Mouse (Mus musculus): ENCODE data around the gene Igflr1. TPM values are rescaled to one million over a fixed set of nuclear protein-coding genes. Genes with fewer than 3 reads are reported as not detected.

Igflr1 gene
- 67.5 TPM for polyA plus RNA-seq (2017; shearing (Covaris generic))

DNA sequence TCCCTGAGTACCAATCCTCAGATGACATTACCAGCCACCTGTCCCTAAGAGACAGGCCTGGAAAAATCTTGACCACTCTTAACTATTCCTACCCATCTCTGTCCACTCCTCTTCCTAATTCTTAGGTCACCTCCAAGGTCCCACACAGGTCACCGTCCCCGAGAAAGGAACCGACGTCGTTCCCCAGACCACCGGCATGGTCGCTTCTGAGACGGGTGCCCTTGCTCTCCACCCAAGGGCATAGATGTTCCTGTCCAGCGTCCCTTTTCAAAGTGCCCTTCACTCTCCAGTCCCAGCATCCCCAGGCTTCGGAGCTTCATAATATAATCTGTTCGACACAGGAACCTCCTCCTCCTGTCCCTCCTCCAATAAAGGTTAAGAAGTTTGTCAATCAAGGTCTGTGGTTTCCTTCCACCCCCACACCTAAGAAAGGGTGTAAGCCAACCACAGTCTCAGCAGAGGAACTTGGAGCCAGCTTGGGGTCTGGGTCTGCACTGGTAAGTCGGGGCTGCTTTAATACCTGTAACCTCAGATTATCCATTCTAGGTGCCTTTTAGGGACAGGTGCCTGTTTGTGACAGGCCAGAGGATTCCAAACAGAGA is at the start of gene Igflr1:
Gene Igflr1 (plus strand): TSS at position 458 of the 602 bp plus-strand sequence.

DNA sequence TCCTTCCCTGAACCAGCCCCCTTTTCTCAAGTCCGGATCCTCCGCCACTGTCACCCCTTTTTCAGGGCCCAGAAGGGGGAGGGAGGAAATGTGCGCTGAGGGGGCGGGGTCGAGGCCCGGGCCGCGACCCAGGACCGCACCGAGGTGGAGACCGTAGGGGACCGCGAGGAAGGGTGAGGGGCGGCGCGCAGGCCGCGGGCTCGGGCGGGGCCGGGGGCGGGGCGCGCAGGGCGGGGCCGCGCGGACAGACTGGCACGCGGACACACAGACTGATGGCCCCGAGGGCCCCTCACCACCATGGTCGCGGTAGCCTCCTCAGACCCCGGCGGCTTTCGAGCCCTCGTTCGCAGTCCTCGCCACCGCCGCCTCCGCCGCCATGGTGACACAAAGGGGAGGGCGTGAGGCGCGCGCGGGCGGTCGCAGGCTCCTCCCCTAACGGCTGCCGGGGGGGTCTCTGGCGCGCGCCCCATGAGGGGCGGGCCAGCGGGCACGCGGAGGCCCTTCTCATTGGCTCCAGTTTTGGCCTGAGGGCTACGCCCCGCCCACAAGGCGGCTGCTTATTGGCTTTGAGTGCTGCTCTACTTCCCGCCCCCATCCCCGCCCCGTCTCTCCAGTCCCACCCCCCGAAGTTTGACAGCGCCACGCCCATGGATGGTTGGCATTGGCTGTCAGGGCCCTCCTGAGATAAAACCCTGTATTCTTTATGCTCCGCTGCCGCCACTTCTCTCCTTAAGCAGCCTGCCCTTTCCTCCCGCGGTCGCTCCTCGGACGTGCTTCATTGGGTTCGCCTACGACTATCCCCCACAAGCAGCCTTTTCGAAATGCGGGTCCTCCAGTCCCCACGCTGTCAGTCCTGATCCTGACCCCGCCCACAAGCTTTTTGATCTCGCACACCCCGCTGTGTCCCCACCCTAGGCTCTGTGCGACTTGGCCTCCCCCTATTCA is 30.3 kb upstream of the Igflr1 start, which contains the start of gene Arhgap33:
Gene Arhgap33 (minus strand): TSS at position 428 of the 945 bp plus-strand sequence.

DNA sequence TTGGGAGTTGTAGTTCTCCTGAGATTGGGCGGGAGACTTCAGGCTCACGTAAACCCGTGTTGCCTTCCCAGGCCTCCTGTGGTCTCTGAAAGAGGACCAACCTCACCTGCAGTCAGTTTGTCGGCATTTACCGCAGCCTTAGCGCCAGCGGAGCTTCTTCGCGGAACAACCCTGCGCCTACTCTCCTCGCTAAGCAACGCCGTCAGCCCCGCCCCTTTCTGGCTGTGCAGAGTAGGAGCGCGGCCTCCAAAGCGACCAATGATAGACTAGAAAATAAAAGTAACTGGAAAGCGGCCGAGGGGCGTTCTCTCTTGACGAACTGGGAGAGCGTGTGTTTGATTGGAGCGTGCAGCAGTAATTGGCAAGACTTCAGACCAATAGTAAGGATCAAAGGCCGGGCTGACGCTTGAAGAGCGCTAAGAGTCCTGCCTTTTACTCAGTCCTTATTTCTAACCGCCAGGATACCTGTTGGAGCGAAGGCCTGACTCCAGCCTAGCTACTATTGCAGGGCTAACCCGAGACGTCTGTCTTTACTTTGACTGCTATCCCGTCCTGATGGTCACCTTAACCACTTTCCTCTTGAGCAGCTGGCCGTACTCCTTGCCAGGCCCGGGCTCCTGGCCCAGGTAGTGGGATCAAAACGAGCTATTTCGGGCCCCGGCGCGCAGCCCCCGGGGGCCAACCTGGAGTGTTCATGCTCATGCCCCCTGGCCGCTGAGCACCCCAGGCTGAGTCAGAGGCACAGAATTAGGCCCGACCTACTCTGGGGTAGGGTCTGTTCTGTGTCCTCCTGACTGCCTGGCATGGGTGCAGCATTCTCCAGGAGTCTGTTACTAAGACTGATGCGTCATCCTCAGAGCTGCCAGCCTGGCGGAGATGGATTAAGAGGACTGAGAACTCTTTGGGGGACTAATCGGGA is 12.9 kb upstream of the Igflr1 start, which contains the start of the genes Hspb6 and Proser3:
Gene Hspb6 (plus strand): TSS at position 77 of the 919 bp plus-strand sequence.
Gene Proser3 (minus strand): TSS at position 198 of the 919 bp plus-strand sequence.

DNA sequence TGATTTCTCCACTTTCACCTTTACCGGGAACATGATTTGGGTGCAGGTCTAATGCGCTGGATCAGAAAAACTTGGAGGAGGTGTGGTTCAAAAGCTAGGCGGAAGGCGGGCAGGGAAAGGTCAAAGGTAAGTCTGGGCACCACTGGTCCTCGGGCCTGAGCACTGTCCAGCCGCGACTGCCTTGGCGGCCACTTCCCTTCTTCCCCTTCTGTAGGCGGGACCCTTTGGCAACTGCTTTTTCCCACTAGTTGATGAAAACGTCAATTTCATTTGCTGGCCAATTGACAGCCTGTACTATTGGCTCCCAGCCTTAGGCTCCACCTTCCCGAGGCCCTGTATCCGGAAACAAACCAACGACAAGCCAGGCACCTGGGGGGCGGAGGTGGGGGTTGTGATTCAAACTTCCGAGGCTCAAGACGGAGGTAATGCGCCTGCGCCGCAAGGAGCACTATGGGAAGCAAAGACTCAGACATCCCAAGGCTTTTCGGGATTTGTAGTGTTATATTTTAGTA is 5.7 kb upstream of the Igflr1 start, which contains the start of gene Lin37:
Gene Lin37 (minus strand): TSS at position 396 of the 512 bp plus-strand sequence.

DNA sequence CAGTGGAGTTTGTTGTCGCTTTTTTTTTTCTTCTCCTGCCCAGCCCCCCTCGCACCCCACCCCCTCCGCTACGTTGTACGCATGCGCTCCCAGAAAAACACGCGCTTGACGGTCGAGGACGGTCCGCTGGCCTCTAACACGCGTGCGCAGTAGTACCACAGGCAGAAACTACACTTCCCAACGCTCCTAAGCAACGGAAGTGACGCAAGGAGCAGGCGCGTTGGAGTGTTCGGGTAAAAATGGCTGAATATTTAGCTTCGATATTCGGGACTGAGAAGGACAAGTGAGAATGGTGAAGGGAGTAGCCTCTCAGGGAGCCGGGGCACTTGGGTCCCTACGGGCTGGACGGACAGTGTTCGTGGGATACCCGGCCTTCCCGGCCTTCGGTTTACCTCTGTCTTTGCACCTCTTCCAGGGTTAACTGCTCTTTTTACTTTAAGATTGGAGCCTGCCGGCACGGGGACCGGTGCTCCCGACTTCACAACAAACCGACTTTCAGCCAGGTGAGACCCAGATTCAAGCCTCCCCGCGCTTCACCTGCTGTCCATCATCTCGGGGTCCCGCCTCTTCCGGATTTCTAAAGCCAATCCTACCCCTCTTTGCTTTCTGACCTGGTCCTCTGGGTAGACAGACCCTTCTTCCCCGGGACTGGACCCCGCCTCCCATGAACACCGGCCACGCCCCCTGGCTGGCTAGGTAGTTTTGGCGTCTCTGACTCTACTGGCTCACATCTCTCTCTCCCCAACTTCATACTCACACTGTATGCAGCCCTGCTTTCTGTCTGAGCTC is 1.9 kb upstream of the Igflr1 start, which contains the start of the genes U2af1l4, Gm49396 and Psenen:
Gene U2af1l4 (plus strand): TSS at position 185 of the 789 bp plus-strand sequence.
Gene Gm49396 (plus strand): TSS at position 228 of the 789 bp plus-strand sequence.
Gene Psenen (minus strand): TSS at position 511 of the 789 bp plus-strand sequence.

DNA sequence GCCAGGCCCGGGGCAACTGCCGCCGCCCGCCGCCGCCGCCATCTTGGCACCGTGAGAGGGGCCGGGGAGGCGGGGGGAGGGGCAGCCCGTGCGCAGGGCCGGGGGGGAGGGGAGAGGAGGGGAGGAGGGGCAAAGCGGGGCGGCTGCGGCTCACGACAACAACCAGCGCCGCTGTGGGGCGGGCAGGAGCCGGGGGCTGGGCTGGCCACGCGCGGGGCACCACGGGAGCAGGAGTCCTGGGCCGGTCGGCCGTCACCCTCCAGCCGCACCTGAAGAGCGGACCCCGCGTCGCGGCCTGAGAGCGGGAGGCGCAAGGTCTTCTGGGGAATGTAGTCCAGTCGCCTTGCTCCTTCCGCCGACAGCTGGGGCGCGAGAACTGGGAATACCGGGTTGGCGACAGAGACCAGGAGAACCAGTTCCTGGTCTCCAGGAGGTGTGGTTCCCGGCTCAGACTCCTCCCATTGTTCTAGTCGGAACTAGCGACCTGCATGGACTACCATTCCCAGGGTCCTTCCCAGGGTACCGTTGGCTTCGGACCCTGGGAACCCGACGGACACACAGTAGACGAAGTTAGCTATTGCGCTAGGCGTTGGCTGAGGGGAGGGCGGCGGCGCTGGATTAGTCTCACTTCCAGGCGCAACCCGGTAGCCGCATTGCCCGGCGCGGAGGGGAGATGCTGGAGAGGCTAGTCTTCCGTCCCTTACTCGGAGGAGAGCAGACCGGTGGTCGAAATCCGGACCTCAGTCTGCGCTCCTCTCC is 23.6 kb downstream of the Igflr1 start, which contains the start of gene Kmt2b:
Gene Kmt2b (minus strand): TSS at position 51 of the 759 bp plus-strand sequence.

GRCm38 (mm10) chr7:30598786-30599185 is 33.6 kb downstream of the Igflr1 start, which contains the start of gene Zbtb32:
TSS of gene Zbtb32 (minus strand) at chr7:30598909.

DNA sequence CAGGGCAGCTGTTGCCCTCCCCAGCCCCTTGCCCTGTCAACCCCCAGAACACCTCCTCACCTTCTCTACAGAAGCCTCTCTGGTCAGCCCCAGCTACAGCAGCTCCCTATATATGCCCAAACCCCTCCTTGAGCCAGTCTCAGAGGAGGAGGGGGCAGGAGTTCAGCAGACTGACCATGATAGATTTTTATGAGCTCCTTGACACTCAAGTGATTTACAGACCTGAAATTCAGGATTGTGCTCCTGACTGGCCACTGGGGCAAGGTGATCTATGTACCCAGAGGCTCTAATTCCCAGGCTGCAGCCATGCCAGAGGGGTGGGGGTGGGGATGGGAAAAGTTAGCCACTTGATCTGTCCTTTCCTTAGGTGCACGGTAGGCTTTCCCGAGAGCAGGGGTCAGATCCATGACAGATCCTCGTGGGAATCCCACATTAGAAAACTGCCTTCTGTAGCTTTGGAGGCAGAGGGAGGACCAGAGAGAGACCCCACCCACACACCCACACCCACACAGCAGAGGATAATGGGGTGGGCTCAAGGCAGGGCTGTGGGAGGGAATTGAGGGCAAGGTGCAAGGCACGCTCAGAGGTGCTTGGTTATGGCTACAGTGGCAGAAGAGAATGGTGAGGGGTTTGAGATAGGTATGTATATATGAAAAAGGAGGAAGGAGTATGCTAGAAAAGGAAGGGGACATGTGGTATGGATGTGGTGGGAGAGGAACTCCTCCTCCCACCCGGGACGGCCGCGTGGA is 47.6 kb downstream of the Igflr1 start, which contains the start of gene Upk1a:
Gene Upk1a (minus strand): TSS at position 194 of the 749 bp plus-strand sequence.

Other genes starting within 250 kb of the Igflr1 start
- gene E130208F15Rik, start 243.7 kb upstream of the Igflr1 start, polyA plus RNA-seq (2017; shearing (Covaris generic)) = not detected
- 16.2 TPM for gene Sdhaf1, start 241.5 kb upstream of the Igflr1 start, polyA plus RNA-seq (2017; shearing (Covaris generic))
- not detected for gene Lrfn3, start 202.7 kb upstream of the Igflr1 start, polyA plus RNA-seq (2017; shearing (Covaris generic))
- gene Tyrobp, start 151.7 kb upstream of the Igflr1 start, polyA plus RNA-seq (2017; shearing (Covaris generic)) = not detected
- gene Hcst, start 145.6 kb upstream of the Igflr1 start, polyA plus RNA-seq (2017; shearing (Covaris generic)) = 749 TPM
- gene Nfkbid, start 143.7 kb upstream of the Igflr1 start, polyA plus RNA-seq (2017; shearing (Covaris generic)) = 888 TPM
- 24.5 TPM for gene Aplp1, start 119.9 kb upstream of the Igflr1 start, polyA plus RNA-seq (2017; shearing (Covaris generic))
- gene Kirrel2, start 107.7 kb upstream of the Igflr1 start, polyA plus RNA-seq (2017; shearing (Covaris generic)) = not detected
- gene Nphs1, start 107.1 kb upstream of the Igflr1 start, polyA plus RNA-seq (2017; shearing (Covaris generic)) = 0.22 TPM
- not detected for gene Prodh2, start 71.8 kb upstream of the Igflr1 start, polyA plus RNA-seq (2017; shearing (Covaris generic))
- gene Arhgap33, start 30.4 kb upstream of the Igflr1 start, polyA plus RNA-seq (2017; shearing (Covaris generic)) = 1.1 TPM
- gene Hspb6, start 13.2 kb upstream of the Igflr1 start, polyA plus RNA-seq (2017; shearing (Covaris generic)) = 5.0 TPM
- 2.2 TPM for gene Proser3, start 13.1 kb upstream of the Igflr1 start, polyA plus RNA-seq (2017; shearing (Covaris generic))
- gene Lin37, start 5.6 kb upstream of the Igflr1 start, polyA plus RNA-seq (2017; shearing (Covaris generic)) = 49.3 TPM
- gene U2af1l4, start 2.1 kb upstream of the Igflr1 start, polyA plus RNA-seq (2017; shearing (Covaris generic)) = 90.7 TPM
- 54.0 TPM for gene Gm49396, start 2.1 kb upstream of the Igflr1 start, polyA plus RNA-seq (2017; shearing (Covaris generic))
- 150 TPM for gene Psenen, start 1.8 kb upstream of the Igflr1 start, polyA plus RNA-seq (2017; shearing (Covaris generic))
- gene Kmt2b, start 23.3 kb downstream of the Igflr1 start, polyA plus RNA-seq (2017; shearing (Covaris generic)) = 11.1 TPM
- gene Zbtb32, start 33.5 kb downstream of the Igflr1 start, polyA plus RNA-seq (2017; shearing (Covaris generic)) = 16.9 TPM
- 0.62 TPM for gene Upk1a, start 47.4 kb downstream of the Igflr1 start, polyA plus RNA-seq (2017; shearing (Covaris generic))
- 445 TPM for gene Cox6b1, start 60.7 kb downstream of the Igflr1 start, polyA plus RNA-seq (2017; shearing (Covaris generic))
- not detected for gene Etv2, start 70.4 kb downstream of the Igflr1 start, polyA plus RNA-seq (2017; shearing (Covaris generic))
- gene Rbm42, start 84.9 kb downstream of the Igflr1 start, polyA plus RNA-seq (2017; shearing (Covaris generic)) = 238 TPM
- 47.1 TPM for gene Haus5, start 99.6 kb downstream of the Igflr1 start, polyA plus RNA-seq (2017; shearing (Covaris generic))
- gene Pmis2, start 106.2 kb downstream of the Igflr1 start, polyA plus RNA-seq (2017; shearing (Covaris generic)) = not detected
- gene 2200002J24Rik, start 133.5 kb downstream of the Igflr1 start, polyA plus RNA-seq (2017; shearing (Covaris generic)) = not detected
- gene Atp4a, start 146.8 kb downstream of the Igflr1 start, polyA plus RNA-seq (2017; shearing (Covaris generic)) = not detected
- gene Tmem147, start 164.1 kb downstream of the Igflr1 start, polyA plus RNA-seq (2017; shearing (Covaris generic)) = 66.4 TPM
- 1.1 TPM for gene Gapdhs, start 178.3 kb downstream of the Igflr1 start, polyA plus RNA-seq (2017; shearing (Covaris generic))
- gene Sbsn, start 186.0 kb downstream of the Igflr1 start, polyA plus RNA-seq (2017; shearing (Covaris generic)) = 1.2 TPM
- gene Dmkn, start 198.3 kb downstream of the Igflr1 start, polyA plus RNA-seq (2017; shearing (Covaris generic)) = not detected
- not detected for gene Krtdap, start 222.5 kb downstream of the Igflr1 start, polyA plus RNA-seq (2017; shearing (Covaris generic))

All from effector memory CD4-positive, alpha-beta T cell, adult 7 months (primary cell).